Mouse (Mus musculus): Measurements from ENCODE around the gene Rb1. TPM values are rescaled to one million over a fixed set of nuclear protein-coding genes. Genes with fewer than 3 reads are reported as not detected.

Rb1 gene
- total and polyA plus RNA-seq, 3 experiments, result 6.3 to 13.2 TPM; not detected in 1

GRCm38 (mm10) chr14:73322142-73322541 is 3.5 kb downstream of the Rb1 start (continued):
- no peak for TF ChIP-seq MEF2A (IDR thresholded peaks at IDR 0.05; ENCODE audit: extremely low read depth, insufficient replicate concordance, low read depth, low read length, poor library complexity, severe bottlenecking)
- TF ChIP-seq CHD2 (IDR thresholded peaks at IDR 0.05; ENCODE audit: low read length), result no peak; the same call in 1 of the 2 replicates
- no peak for TF ChIP-seq KAT2A (conservative IDR thresholded peaks at IDR 0.05; ENCODE audit: low read depth, low read length)
- TF ChIP-seq MAX (IDR thresholded peaks at IDR 0.05; ENCODE audit: low read length), result 0 out of 2 replicates have a peak, but pooled peaks have one; percentile 39
- peak; percentile 74; the same call in 1 of the 2 replicates for TF ChIP-seq MXI1 (IDR thresholded peaks at IDR 0.05; ENCODE audit: low read depth, low read length)
- TF ChIP-seq TAL1 (IDR thresholded peaks at IDR 0.05; ENCODE audit: low read length), result peak; percentile 76
- no peak for TF ChIP-seq HCFC1 (IDR thresholded peaks at IDR 0.05; ENCODE audit: low read depth, low read length)
- peak; percentile 79 for TF ChIP-seq RCOR1 (IDR thresholded peaks at IDR 0.05; ENCODE audit: low read depth, low read length)
- no peak for TF ChIP-seq TBP (IDR thresholded peaks at IDR 0.05; ENCODE audit: low read depth, low read length)
- 0 out of 2 replicates have a peak, but pooled peaks have one; percentile 4 for TF ChIP-seq ZMIZ1 (IDR thresholded peaks at IDR 0.05; ENCODE audit: low read depth, low read length)
- peak; percentile 93 for TF ChIP-seq GATA1 (IDR thresholded peaks at IDR 0.05; ENCODE audit: low read depth, low read length)
- no peak for TF ChIP-seq MAZ (IDR thresholded peaks at IDR 0.05; ENCODE audit: low read depth, low read length)
- no peak for TF ChIP-seq SMC3 (IDR thresholded peaks at IDR 0.05; ENCODE audit: low read depth, low read length)
- no peak; the same call in 1 of the 2 replicates for TF ChIP-seq BHLHE40 (IDR thresholded peaks at IDR 0.05; ENCODE audit: borderline replicate concordance, low read depth, low read length)
- TF ChIP-seq EP300 (IDR thresholded peaks at IDR 0.05; ENCODE audit: low read depth in 1 of 2, low read length in 2 of 2), result peak; percentile 90 to 94
- TF ChIP-seq NRF1 (IDR thresholded peaks at IDR 0.05; ENCODE audit: insufficient read depth, low read depth, low read length, poor library complexity, severe bottlenecking), result no peak
- no peak for TF ChIP-seq CTCF (IDR thresholded peaks at IDR 0.05 in 2 of 3, conservative IDR thresholded peaks at IDR 0.05 in 1 of 3; ENCODE audit: control insufficient read depth in 1 of 3, insufficient read depth in 1 of 3, low read depth in 2 of 3, low read length in 3 of 3, poor library complexity in 1 of 3, severe bottlenecking in 1 of 3)
- TF ChIP-seq POLR2A (IDR thresholded peaks at IDR 0.05; ENCODE audit: control insufficient read depth in 1 of 2, insufficient read depth in 1 of 2, low read depth in 1 of 2, low read length in 2 of 2, poor library complexity in 1 of 2), result no peak
- no peak for TF ChIP-seq MYB (IDR thresholded peaks at IDR 0.05; ENCODE audit: low read depth, low read length)
- no peak for TF ChIP-seq NELFE (IDR thresholded peaks at IDR 0.05; ENCODE audit: low read depth, low read length)
- no peak for TF ChIP-seq POLR2AphosphoS5 (IDR thresholded peaks at IDR 0.05; ENCODE audit: borderline replicate concordance, low read depth, low read length)
- 0 out of 2 replicates have a peak, but pooled peaks have one; percentile 59 for TF ChIP-seq CHD1 (IDR thresholded peaks at IDR 0.05; ENCODE audit: low read depth, low read length)
- TF ChIP-seq POLR2AphosphoS2 (IDR thresholded peaks at IDR 0.05; ENCODE audit: low read length), result no peak
- TF ChIP-seq ZKSCAN1 (IDR thresholded peaks at IDR 0.05; ENCODE audit: low read depth, low read length), result 0 out of 2 replicates have a peak, but pooled peaks have one; percentile 8

GRCm38 (mm10) chr14:73316933-73317332 is 8.7 kb downstream of the Rb1 start:
- Histone ChIP-seq H3K36me3 (ENCODE audit: control insufficient read depth in 1 of 2, insufficient read depth in 2 of 2, low read length in 2 of 2) (peaks cover 1 to 16% of the 10 kb centered on the region in 2 experiments; a peak in 3 of 4 replicates), H3K4me1 (ENCODE audit: control insufficient read depth in 1 of 2, insufficient read depth in 2 of 2, low read length in 2 of 2) (peaks cover 8 to 15% of the 10 kb centered on the region in 2 experiments), H3K27ac (ENCODE audit: control insufficient read depth, low read depth, low read length) (no peak overlapping the region)

More at GRCm38 (mm10) chr14:73316933-73317332, 8.7 kb downstream of the Rb1 start:
- Histone ChIP-seq H3K9me3 (replicated peaks; ENCODE audit: insufficient read depth, low read length) (no peaks in the 10 kb centered on the region), H3K4me3 (ENCODE audit: control insufficient read depth in 1 of 2, insufficient read depth in 1 of 2, low read depth in 2 of 2, low read length in 2 of 2) (no peak overlapping the region), H3K27me3 (ENCODE audit: control insufficient read depth in 1 of 2, insufficient read depth in 2 of 2, low read length in 2 of 2) (no peaks in the 10 kb centered on the region), H3K9ac (ENCODE audit: control insufficient read depth, low read depth, low read length, poor library complexity, severe bottlenecking) (no peak overlapping the region), H3K79me2 (ENCODE audit: control insufficient read depth, insufficient read depth, low read length, poor library complexity) (no peaks in the 10 kb centered on the region; the same call in 1 of the 2 replicates)
- no peak for TF ChIP-seq CTCF (IDR thresholded peaks at IDR 0.05 in 2 of 3, conservative IDR thresholded peaks at IDR 0.05 in 1 of 3; ENCODE audit: control insufficient read depth in 1 of 3, insufficient read depth in 1 of 3, low read depth in 2 of 3, low read length in 3 of 3, poor library complexity in 1 of 3, severe bottlenecking in 1 of 3)
- TF ChIP-seq POLR2AphosphoS2 (IDR thresholded peaks at IDR 0.05; ENCODE audit: low read length), result no peak
- TF ChIP-seq GABPA (IDR thresholded peaks at IDR 0.05; ENCODE audit: low read depth, low read length), result no peak
- TF ChIP-seq HCFC1 (IDR thresholded peaks at IDR 0.05; ENCODE audit: low read depth, low read length), result no peak
- no peak for TF ChIP-seq EP300 (IDR thresholded peaks at IDR 0.05; ENCODE audit: low read depth in 1 of 2, low read length in 2 of 2)
- TF ChIP-seq NELFE (IDR thresholded peaks at IDR 0.05; ENCODE audit: low read depth, low read length), result no peak
- TF ChIP-seq KAT2A (conservative IDR thresholded peaks at IDR 0.05; ENCODE audit: low read depth, low read length), result no peak
- no peak for TF ChIP-seq SMC3 (IDR thresholded peaks at IDR 0.05; ENCODE audit: low read depth, low read length)
- TF ChIP-seq ETS1 (IDR thresholded peaks at IDR 0.05; ENCODE audit: low read depth, low read length), result no peak
- no peak for TF ChIP-seq ZNF384 (IDR thresholded peaks at IDR 0.05; ENCODE audit: low read depth, low read length)
- no peak for TF ChIP-seq MYC (IDR thresholded peaks at IDR 0.05; ENCODE audit: low read depth, low read length)
- no peak for TF ChIP-seq POLR2AphosphoS5 (IDR thresholded peaks at IDR 0.05; ENCODE audit: borderline replicate concordance, low read depth, low read length)
- DNase-seq (ENCODE audit: low read depth, low spot score), result no peak

All from MEL (cell line).